Mouse (Mus musculus): Measurements from ENCODE around the gene Kcnn1. TPM values are rescaled to one million over a fixed set of nuclear protein-coding genes. Genes with fewer than 3 reads are reported as not detected.

Kcnn1 gene
- polyA plus RNA-seq, 1 experiment from 2014 or later: 2.0 TPM

GRCm38 (mm10) chr8:70856541-70857197 is 6.4 kb downstream of the Kcnn1 start:
- Histone ChIP-seq H3K27ac (no peak overlapping the region), H3K4me1 (replicated peaks) (peaks cover 21% of the 10 kb centered on the region), H3K9ac (peak overlapping the region; percentile 56), H3K36me3 (no peaks in the 10 kb centered on the region), H3K9me3 (no peaks in the 10 kb centered on the region), H3K27me3 (replicated peaks) (peaks cover 5% of the 10 kb centered on the region), H3K4me3 (replicated peaks) (peak overlapping the region; percentile 50), H3K4me2 (replicated peaks) (peak overlapping the region; percentile 92)
- ATAC-seq: peak; percentile 90
- 6% methylated on average over 33 of the region's 33 CpGs for WGBS

DNA sequence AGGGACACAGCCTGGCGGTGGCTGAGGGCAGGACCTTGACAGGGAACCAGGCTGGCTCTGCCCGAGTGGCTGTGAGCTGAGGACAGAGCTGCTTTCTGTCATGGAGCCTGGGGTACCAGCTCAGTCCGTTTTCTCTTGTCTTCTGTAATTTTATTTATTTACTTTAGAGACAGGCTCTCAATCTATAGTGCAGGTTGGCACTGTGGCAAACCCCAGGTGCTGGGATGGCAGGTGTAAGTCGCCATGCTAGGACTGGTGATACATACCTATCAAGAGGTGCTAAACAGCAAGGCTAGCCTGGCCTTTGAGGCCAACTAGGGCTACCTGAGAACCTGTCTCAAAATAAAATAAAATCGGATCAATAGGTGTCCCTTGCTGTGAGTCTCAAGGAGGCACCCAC is 7.0 kb downstream of the Kcnn1 start:
- Histone ChIP-seq H3K4me3 (replicated peaks) (no peak overlapping the region), H3K27ac (no peak overlapping the region), H3K4me1 (replicated peaks) (peaks cover 23% of the 10 kb centered on the region), H3K9me3 (no peaks in the 10 kb centered on the region), H3K4me2 (replicated peaks) (no peak overlapping the region), H3K9ac (no peak overlapping the region), H3K36me3 (no peaks in the 10 kb centered on the region), H3K27me3 (replicated peaks) (no peaks in the 10 kb centered on the region)
- WGBS: 63% methylated on average over 5 of the region's 5 CpGs
- ATAC-seq: no peak

- no peaks in the 10 kb centered on the region for H3K9me3 ChIP-seq
- no peaks in the 10 kb centered on the region for H3K36me3 ChIP-seq
- H3K9ac ChIP-seq: no peak overlapping the region
- no peak overlapping the region for H3K27ac ChIP-seq
- WGBS: 78% methylated on average over 2 of the region's 2 CpGs
- H3K4me2 ChIP-seq (replicated peaks): no peak overlapping the region
- peaks cover 23% of the 10 kb centered on the region for H3K4me1 ChIP-seq (replicated peaks)
- no peak overlapping the region for H3K4me3 ChIP-seq (replicated peaks)
- ATAC-seq: no peak
- H3K27me3 ChIP-seq (replicated peaks): no peaks in the 10 kb centered on the region
Measured at GRCm38 (mm10) chr8:70853863-70854262, 9.2 kb downstream of the Kcnn1 start.

DNA sequence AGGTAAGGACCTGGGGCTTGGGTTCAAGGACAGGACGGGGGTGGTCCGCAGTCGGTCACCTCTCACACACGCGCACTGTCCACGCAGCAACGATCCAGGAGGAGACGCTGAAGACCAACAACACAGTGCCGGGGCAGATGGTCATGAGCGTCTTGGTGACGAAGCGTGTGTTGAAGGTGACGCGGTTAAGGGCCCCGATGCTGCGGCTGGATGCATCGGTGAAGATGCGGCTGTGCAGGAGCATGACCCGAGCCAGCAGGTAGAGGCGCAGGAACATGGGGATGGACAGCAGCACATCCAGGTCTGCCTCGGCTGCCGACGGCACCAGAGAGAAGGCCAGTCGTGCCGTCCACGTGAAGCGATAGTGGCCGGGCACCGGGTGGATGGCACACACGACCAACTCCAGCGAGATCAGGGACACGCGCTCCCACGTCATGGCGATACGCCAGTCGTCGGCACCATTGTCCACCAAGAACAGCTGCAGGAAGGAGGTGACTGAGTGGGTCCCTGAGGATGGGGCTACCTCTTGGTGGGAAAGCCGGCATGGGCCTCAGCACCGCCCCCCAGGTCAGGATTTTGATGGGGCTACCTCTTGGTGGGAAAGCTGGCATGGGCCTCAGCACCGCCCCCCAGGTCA is 10.3 kb downstream of the Kcnn1 start:
- Histone ChIP-seq H3K27me3 (replicated peaks) (no peaks in the 10 kb centered on the region), H3K36me3 (no peaks in the 10 kb centered on the region)

DNA sequence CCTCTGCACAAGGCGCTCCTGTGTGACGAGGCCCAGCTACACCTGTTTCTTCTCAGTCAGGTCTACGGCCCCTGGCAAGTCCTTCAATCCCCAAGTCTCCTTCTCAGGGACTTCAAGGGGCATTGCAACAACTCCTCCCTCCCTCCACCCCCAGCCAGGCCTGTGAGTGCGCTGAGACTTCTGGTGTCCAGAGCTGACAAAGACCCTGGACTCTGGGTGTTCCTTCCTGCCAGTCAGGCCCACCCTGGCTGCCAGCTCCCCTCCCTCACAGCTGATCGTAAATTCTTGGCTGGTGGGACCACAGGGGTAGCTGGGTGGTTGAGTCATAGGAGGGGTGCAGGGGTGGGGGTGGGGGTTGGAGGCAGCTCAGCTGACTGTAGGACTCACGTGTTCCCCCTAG is 11.2 kb downstream of the Kcnn1 start:
- no peak overlapping the region for H3K4me3 ChIP-seq (replicated peaks)
- peak overlapping the region; percentile 5; the same call in 1 of the 2 replicates for H3K9ac ChIP-seq
- no peaks in the 10 kb centered on the region for H3K36me3 ChIP-seq
- peaks cover 10% of the 10 kb centered on the region for H3K4me1 ChIP-seq (replicated peaks)
- ATAC-seq: 0 out of 2 replicates have a peak, but pooled peaks have one; percentile 7
- no peak overlapping the region for H3K4me2 ChIP-seq (replicated peaks)
- H3K9me3 ChIP-seq: no peaks in the 10 kb centered on the region
- H3K27me3 ChIP-seq (replicated peaks): no peaks in the 10 kb centered on the region
- 40% methylated on average over 6 of the region's 6 CpGs for WGBS
- no peak overlapping the region for H3K27ac ChIP-seq

More for the DNA sequence above, 10.3 kb downstream of the Kcnn1 start:
- 91% methylated on average over 41 of the region's 41 CpGs for WGBS
- ATAC-seq: no peak
- no peak overlapping the region for H3K4me2 ChIP-seq (replicated peaks)
- H3K9me3 ChIP-seq: no peaks in the 10 kb centered on the region
- peaks cover 18% of the 10 kb centered on the region for H3K4me1 ChIP-seq (replicated peaks)
- H3K9ac ChIP-seq: no peak overlapping the region
- H3K27ac ChIP-seq: no peak overlapping the region
- no peak overlapping the region for H3K4me3 ChIP-seq (replicated peaks)

DNA sequence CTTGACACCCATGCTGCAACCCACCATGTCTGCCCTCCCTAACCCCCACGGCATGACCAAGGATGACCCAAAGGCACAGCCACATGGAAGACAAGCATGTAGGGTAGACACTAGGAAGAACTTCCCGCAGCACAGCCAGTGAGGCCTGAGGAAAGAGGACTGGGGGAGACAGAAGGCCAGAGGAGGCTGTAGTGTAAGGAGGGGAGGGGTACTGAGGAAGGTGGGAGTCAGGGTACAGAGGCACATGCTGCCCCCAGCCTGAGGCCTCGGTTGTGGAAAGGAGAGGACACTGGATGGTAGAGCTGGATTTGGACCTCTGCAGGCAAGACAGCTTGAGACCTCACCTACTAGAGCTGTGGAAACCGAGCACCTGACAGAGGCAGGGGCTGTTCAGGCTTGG is 12.1 kb downstream of the Kcnn1 start:
- H3K36me3 ChIP-seq: no peaks in the 10 kb centered on the region
- no peaks in the 10 kb centered on the region for H3K27me3 ChIP-seq (replicated peaks)
- H3K4me1 ChIP-seq (replicated peaks): peaks cover 6% of the 10 kb centered on the region
- no peak overlapping the region for H3K9ac ChIP-seq
- H3K4me3 ChIP-seq (replicated peaks): no peak overlapping the region
- WGBS: 82% methylated on average over 4 of the region's 4 CpGs
- no peak for ATAC-seq
- H3K9me3 ChIP-seq: no peaks in the 10 kb centered on the region
- no peak overlapping the region for H3K4me2 ChIP-seq (replicated peaks)
- no peak overlapping the region for H3K27ac ChIP-seq

- Histone ChIP-seq H3K27ac (no peak overlapping the region), H3K4me1 (replicated peaks) (peaks cover 6% of the 10 kb centered on the region), H3K9me3 (no peaks in the 10 kb centered on the region), H3K9ac (no peak overlapping the region), H3K27me3 (replicated peaks) (no peaks in the 10 kb centered on the region), H3K4me3 (replicated peaks) (no peak overlapping the region), H3K36me3 (no peaks in the 10 kb centered on the region), H3K4me2 (replicated peaks) (no peak overlapping the region)
- ATAC-seq: no peak
- WGBS: 77% methylated on average over 7 of the region's 7 CpGs
Measured at GRCm38 (mm10) chr8:70850132-70850845, 12.8 kb downstream of the Kcnn1 start.

DNA sequence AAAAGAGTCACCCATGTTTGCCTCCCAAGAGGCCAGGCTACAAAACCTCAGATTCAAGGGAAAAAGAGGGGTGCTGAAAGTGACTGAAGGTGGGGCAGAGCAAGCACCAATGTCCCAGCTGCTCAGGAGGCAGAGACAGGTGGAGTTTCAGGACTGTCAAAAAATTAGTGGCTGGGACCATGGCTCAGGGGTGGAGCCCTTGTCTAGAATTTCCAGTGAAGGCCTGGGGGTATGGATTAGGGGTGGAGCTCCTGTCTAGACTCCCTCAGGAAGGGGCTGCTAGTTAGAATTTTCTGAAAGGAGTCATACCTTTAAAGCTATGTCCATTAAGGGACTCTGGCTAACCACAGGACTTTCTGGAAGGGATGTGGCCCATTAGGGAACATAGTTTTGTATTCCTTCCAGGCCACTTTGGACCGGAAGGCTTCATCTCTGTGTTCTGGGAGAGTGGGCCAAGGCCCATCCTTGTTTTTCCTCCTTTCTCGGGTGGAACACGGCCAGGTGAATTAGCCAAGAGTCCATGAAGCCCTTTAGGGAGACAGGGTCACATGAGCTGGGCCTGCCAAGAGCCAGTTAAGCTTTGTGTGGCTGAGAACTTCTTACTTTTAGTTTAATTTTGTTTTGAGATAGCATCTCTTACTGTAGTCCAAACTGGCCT is 13.6 kb downstream of the Kcnn1 start:
- Histone ChIP-seq H3K4me3 (replicated peaks) (no peak overlapping the region), H3K27me3 (replicated peaks) (no peaks in the 10 kb centered on the region), H3K9ac (no peak overlapping the region), H3K27ac (no peak overlapping the region), H3K9me3 (no peaks in the 10 kb centered on the region), H3K36me3 (no peaks in the 10 kb centered on the region), H3K4me1 (replicated peaks) (peaks cover 6% of the 10 kb centered on the region), H3K4me2 (replicated peaks) (no peak overlapping the region)
- ATAC-seq: no peak
- 87% methylated on average over 3 of the region's 3 CpGs for WGBS

DNA sequence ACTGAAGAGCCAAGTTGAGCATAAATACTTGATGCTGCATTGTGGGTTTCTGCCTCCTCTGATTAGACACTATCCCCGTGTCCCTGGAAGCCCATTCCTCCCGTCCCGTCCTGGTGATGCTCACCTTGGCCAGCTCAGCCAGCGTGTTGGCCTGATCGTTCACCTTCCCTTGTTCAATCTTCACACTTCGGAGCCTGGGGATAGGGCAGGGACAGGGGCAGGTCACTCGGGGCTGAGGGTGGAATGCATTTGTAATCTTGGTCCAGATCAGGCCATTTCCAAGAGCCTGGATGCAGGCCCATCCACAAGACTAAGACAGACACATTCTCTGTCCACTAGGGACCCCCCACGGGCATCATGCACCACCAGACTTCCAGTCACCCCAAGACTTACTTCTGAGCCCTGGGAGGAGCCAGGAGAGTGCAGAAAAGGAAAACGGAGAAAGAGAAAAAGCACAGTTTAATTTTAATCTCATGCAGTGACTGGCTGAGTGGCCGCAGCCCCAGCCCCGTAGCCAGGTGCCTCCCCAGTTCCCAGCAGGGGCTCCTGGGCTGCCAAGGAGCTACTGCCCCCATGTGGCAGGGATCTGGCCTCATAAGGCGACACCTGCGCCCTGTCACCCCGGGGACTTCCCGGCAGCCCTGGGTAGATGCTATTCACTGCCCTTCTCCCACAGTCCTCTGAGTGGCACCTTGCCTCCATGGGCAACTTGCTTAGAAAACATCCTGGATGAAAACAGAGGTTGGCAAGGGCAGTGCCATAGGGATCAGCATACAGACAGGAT is 16.5 kb downstream of the Kcnn1 start:
- H3K27me3 ChIP-seq (replicated peaks): no peaks in the 10 kb centered on the region
- WGBS: 57% methylated on average over 15 of the region's 15 CpGs
- no peak for ATAC-seq
- H3K9ac ChIP-seq: no peak overlapping the region
- H3K4me1 ChIP-seq (replicated peaks): peaks cover 4% of the 10 kb centered on the region
- no peaks in the 10 kb centered on the region for H3K36me3 ChIP-seq
- H3K4me2 ChIP-seq (replicated peaks): no peak overlapping the region
- no peak overlapping the region for H3K4me3 ChIP-seq (replicated peaks)
- H3K27ac ChIP-seq: no peak overlapping the region
- no peaks in the 10 kb centered on the region for H3K9me3 ChIP-seq

DNA sequence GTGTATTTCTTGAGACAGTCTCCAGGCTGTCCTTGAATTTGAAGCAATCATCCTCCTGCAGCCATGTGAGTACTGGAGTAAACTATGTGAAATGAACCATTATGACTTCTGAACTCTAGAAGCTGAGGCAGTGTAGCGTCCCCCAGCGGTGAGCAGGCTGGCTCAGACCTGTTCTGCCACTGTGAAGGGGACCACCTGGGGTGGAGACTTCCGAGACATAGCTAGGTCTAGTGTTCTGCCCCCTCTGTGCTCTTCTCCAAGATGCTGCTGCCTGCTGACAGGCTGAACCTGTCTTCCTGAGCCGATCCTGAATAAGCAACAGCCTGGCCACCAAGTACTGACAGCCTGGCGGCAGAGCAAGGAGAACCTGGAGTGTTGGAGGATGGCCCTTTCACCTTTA is 17.9 kb downstream of the Kcnn1 start:
- H3K27me3 ChIP-seq (replicated peaks): no peaks in the 10 kb centered on the region
- H3K9me3 ChIP-seq: no peaks in the 10 kb centered on the region
- WGBS: 46% methylated on average over 5 of the region's 5 CpGs
- no peak overlapping the region for H3K9ac ChIP-seq
- peaks cover 15% of the 10 kb centered on the region for H3K4me1 ChIP-seq (replicated peaks)
- no peak for ATAC-seq
- no peaks in the 10 kb centered on the region for H3K36me3 ChIP-seq
- H3K27ac ChIP-seq: no peak overlapping the region
- no peak overlapping the region for H3K4me3 ChIP-seq (replicated peaks)
- H3K4me2 ChIP-seq (replicated peaks): no peak overlapping the region

DNA sequence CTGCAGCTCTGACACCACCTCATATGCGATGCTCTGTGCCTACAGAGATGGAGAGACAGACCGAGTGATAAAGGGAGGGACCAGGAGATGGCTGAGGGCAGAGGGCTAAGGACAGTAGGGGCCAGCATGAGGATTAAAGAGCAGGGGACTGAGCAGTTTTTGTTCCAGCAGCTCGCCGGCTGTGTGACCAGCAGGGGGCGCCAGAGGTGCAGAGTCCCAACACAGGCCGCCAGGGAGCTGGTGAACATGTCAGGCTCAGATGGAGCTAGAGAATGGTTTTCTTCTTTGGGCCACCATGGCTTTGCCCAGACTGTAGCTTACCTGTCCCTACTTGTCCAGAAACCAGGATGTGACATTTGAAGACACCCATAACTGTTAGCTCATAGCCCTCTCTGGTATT is 18.5 kb downstream of the Kcnn1 start:
- Histone ChIP-seq H3K27me3 (replicated peaks) (no peaks in the 10 kb centered on the region), H3K36me3 (no peaks in the 10 kb centered on the region), H3K9ac (no peak overlapping the region), H3K4me2 (replicated peaks) (no peak overlapping the region), H3K4me3 (replicated peaks) (no peak overlapping the region), H3K4me1 (replicated peaks) (peaks cover 16% of the 10 kb centered on the region), H3K27ac (no peak overlapping the region), H3K9me3 (no peaks in the 10 kb centered on the region)
- 2% methylated on average over 6 of the region's 6 CpGs for WGBS
- ATAC-seq: no peak

DNA sequence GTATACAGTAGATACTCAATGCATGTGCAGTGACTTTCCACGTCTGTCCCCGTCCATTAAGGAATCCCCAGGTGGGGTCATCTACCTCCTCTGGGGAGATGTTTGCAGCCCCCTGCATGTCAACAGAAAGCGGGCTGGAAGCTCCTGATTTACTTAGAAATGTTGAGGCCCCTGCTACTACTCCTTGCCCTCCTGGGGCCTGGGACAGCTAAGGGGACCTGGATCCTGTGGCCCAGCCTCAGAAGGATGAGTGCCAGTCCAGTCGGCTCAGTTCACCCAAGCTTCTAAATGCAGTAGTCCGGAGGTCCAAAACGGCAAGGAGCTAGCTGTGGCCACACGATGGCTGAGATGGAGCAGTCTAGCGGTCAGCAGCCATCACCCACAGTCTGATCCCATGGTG is 19.1 kb downstream of the Kcnn1 start:
- 88% methylated on average over 8 of the region's 8 CpGs for WGBS
- H3K27ac ChIP-seq: no peak overlapping the region
- H3K9me3 ChIP-seq: no peaks in the 10 kb centered on the region
- H3K4me1 ChIP-seq (replicated peaks): peaks cover 16% of the 10 kb centered on the region
- H3K27me3 ChIP-seq (replicated peaks): no peaks in the 10 kb centered on the region
- no peak overlapping the region for H3K9ac ChIP-seq
- ATAC-seq: no peak
- H3K36me3 ChIP-seq: no peaks in the 10 kb centered on the region
- no peak overlapping the region for H3K4me3 ChIP-seq (replicated peaks)
- H3K4me2 ChIP-seq (replicated peaks): no peak overlapping the region
